Mouse (Mus musculus) spleen, postnatal 4 days (tissue): ENCODE results near the gene Suz12.
A peak's percentile ranks its signal among the peaks of the same experiment; 100 is the strongest.
"Not testable (repeated sequence)": the region's sequence is repeated elsewhere in the genome, so short reads cannot be mapped to it uniquely, and the experiment has no call there.

Experiments used
- DNase-seq, 2 experiments: peaks; one replicate each; pipeline ENCODE4 v3.0.0; 2022; ENCODE audit warnings: low spot score in 2 of 2

Gene Suz12

GRCm38 (mm10) chr11:79992592-79993355 is at the start of gene Suz12:
Gene Suz12 (plus strand): TSS chr11:79993106.
- peak; percentile 96 to 98 for DNase-seq

- no peak for DNase-seq
These were observed 49.8 kb upstream of the Suz12 start for GRCm38 (mm10) chr11:79943136-79943535.

- DNase-seq: no peak
These were observed 49.3 kb upstream of the Suz12 start for GRCm38 (mm10) chr11:79943601-79944000.

GRCm38 (mm10) chr11:79947265-79947664 is 45.6 kb upstream of the Suz12 start:
- DNase-seq: no peak

- DNase-seq: peak in 1 of 2 experiments; percentile 16
These were observed 31.4 kb upstream of the Suz12 start for GRCm38 (mm10) chr11:79961346-79962124.

GRCm38 (mm10) chr11:79962125-79962876 is 30.6 kb upstream of the Suz12 start, which contains the start of gene Utp6:
Gene Utp6 (minus strand): TSS chr11:79962390.
- peak; percentile 99 to 100 for DNase-seq

GRCm38 (mm10) chr11:79962877-79963183 is 30.1 kb upstream of the Suz12 start:
- DNase-seq: no peak

- DNase-seq: no peak
These were observed 29.5 kb upstream of the Suz12 start for GRCm38 (mm10) chr11:79963212-79963974.

GRCm38 (mm10) chr11:79965896-79966295 is 27.0 kb upstream of the Suz12 start:
- no peak for DNase-seq

- DNase-seq: no peak
These were observed 25.2 kb upstream of the Suz12 start for GRCm38 (mm10) chr11:79967752-79968151.

- DNase-seq: no peak
These were observed 19.8 kb upstream of the Suz12 start for GRCm38 (mm10) chr11:79973133-79973532.

- peak in 1 of 2 experiments; percentile 65 for DNase-seq
These were observed 19.1 kb upstream of the Suz12 start for GRCm38 (mm10) chr11:79973626-79974476.

GRCm38 (mm10) chr11:79975377-79975776 is 17.5 kb upstream of the Suz12 start:
- no peak for DNase-seq

GRCm38 (mm10) chr11:79976222-79976621 is 16.7 kb upstream of the Suz12 start:
- DNase-seq: no peak

GRCm38 (mm10) chr11:79976645-79977044 is 16.3 kb upstream of the Suz12 start:
- not testable (repeated sequence) for DNase-seq

GRCm38 (mm10) chr11:79977061-79977460 is 15.8 kb upstream of the Suz12 start:
- not testable (repeated sequence) for DNase-seq

GRCm38 (mm10) chr11:79977747-79978146 is 15.2 kb upstream of the Suz12 start:
- DNase-seq: not testable (repeated sequence)

GRCm38 (mm10) chr11:79986886-79987285 is 6.0 kb upstream of the Suz12 start:
- DNase-seq: no peak

- DNase-seq: no peak
These were observed 5.0 kb upstream of the Suz12 start for GRCm38 (mm10) chr11:79987896-79988295.

GRCm38 (mm10) chr11:79990120-79990519 is 2.8 kb upstream of the Suz12 start:
- no peak for DNase-seq

GRCm38 (mm10) chr11:79991600-79991999 is 1.3 kb upstream of the Suz12 start:
- DNase-seq: no peak
